Mouse (Mus musculus) adrenal gland, postnatal 10 days (tissue): ENCODE data around the gene Ssbp2. TPM values are rescaled to one million over a fixed set of nuclear protein-coding genes. Genes with fewer than 3 reads are reported as not detected.

Experiments used
- DNase-seq: peaks from one replicate; pipeline ENCODE4 v3.0.0; 2021; ENCODE audit warnings: mixed read lengths
- total RNA-seq, 2 experiments: library from RNA; stranded (reverse); gene quantifications; 2 replicates each; pipeline ENCODE4 v1.2.3; 2021

Gene Ssbp2
- total RNA-seq, 2 experiments from 2014 or later, result 34.4 to 41.0 TPM

DNA sequence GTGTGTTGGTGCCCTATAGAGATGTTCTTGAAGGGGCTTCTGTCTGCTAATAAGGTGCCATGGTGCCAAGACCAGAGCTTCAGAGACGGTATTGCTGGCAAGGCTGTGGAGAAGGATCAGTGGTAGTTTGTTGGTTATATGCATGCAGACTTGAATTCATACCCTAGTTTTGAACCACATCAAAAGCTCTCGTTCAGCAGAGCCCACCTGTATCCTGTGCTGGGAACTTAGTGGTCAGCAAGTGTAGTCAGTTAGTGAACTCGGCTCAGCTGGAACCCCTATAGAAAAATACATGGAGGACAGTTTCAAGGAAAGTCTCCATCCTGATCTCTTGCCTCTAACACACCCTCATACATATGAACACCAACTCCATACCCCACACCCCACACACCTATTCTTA, 69.7 kb downstream of the Ssbp2 start:
- DNase-seq, result no peak

DNA sequence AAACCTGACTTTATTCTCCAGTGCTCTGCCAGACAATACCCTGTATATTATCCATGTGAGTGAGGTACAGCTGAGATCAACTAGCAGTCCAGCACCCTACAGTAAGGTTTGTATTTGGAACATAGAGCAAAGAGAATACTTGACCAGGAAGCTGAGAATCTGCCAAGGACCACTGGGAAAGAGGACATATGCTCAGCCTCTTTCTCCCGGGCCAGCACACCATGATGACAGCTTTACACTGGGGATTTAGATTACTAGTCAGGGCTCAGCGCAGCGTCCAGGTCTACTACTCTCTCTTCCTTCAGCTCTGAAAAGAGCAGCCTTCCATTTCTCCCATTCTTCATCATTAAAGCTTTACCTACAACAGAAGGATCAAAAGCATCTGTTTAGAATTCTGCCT, 76.6 kb downstream of the Ssbp2 start:
- DNase-seq, result no peak

DNA sequence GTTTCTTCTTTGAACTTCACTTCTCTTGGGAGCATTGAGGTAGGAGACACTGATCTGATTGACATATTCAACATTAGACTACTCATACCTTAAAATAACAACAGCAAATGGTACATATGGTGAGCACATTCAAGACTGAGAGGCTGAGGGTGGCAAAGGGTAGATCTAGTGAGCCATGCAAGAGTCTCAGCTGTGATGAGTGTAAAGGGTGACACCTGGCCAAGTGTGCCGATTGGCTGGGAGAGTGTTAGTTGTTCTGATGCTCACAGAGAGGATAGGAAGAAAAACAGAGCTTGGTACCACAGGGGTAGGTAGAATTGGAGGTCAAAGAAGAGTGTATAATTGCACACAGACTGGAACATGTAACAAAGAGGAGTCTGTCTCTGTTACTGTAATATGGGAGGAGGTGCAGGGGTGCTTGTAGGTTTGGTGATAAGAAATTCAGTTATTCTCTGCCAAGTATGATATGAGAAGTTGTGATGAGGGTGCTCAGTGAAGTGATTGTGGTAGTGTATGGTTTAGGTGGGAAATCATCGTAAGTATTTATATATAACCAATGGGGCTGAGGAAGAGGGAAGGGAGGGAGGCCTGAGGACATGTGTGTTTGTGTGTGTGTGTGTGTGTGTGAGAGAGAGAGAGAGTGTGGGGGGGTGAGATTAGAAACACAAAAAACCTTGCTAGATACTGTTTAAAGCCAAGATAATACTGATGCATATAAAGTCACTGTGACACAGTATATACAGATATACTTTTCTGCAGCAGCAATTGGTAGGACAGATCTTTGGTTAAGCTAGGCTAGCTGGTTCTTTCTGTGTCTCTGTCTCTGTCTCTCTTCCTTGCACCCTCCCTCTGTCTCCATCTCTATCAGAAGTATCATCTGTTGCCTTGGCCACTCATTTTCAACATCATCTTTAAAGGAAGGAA, 80.3 kb downstream of the Ssbp2 start:
- DNase-seq, result no peak

DNA sequence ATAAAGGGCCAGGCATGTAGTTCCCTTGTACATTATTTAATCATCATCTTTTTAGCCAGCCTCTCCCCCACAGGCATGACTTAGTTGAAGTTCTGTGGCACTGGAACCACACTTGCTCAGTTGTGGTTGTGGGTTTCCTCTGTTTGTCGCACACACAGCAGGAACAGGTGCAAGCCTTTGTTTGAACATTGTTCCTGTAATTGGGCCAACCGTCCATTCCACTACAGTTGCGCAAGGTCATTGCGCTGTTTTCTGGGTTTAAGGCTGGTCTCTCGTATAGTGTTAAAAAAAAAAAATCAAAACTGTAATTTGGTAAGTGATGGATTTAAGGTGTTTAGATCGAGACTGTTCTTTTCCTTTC, 81.0 kb downstream of the Ssbp2 start:
- DNase-seq, result no peak

DNA sequence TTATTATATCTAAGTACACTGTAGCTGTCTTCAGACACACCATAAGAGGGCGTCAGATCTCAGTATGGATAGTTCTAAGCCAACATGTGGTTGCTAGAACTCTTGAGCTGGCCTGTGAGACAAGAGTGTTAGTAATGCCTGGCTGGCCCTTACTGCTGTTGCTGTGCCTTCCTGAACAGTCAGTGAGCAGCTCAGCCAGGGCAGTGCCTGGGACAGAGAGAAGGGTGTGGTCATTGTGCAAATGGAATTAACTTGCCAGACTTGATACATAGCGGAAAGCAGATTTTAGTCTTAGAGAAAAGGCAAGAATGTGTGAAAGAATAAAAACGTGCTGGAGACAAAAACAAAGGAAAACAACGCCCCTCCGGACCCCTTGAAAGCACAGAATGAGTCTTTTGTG, 83.5 kb downstream of the Ssbp2 start:
- DNase-seq, result no peak

DNA sequence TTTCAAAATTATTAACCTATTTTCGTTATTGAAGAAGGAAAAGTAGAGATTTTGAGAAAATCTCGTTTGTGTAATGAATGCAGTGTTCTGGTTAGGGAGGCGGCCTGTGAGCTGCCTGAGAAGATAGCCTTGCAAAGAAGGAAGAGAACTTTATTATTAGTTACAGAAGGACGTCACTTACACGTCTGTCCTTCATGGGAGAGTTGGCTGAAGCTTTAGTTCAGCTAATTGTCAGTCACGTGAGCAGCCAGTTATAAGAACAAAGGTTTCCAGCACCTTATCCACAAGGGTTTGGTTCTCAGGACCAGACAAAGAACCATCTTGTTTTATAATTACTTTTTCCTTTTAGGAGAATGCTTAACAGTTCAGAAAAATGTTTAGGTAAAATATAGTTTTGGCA, 104.0 kb downstream of the Ssbp2 start:
- no peak for DNase-seq

DNA sequence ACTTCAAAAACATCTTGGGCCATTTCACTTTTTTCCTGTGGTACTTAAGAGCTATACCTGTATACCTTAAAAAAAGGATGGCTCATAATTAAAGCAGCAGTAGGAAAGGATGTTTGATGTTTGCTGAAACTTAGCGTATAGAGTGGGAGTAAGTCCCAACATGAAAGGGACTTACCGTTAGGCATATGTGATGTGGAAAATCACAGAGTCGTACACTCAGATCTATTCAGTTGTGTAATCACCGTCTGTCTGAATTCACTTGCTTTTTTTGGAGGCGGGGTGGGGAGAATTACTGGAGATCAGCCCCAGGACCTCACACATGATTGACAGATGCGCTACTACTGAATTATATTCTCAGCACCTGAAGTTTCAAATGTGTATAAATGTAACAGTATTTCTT, 104.7 kb downstream of the Ssbp2 start:
- no peak for DNase-seq

DNA sequence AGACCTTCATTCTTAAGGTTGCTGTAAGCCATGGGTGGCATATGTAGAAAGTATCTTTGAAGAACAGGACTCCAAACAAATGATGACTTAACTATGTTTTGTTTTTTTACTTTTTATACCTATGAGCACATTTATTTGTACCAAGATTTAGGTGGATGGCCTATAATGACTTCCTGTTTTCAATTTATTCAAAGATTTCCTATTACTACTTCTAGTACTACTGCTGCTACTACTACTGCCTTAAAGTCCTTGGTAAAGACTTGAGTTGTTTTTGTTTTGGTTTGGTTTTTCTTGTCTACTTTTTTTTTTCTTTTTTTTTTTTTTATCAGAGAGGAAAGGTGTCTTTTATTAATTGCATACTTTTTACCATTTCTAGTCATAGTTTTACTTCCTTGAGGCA, 121.4 kb downstream of the Ssbp2 start:
- DNase-seq, result no peak

DNA sequence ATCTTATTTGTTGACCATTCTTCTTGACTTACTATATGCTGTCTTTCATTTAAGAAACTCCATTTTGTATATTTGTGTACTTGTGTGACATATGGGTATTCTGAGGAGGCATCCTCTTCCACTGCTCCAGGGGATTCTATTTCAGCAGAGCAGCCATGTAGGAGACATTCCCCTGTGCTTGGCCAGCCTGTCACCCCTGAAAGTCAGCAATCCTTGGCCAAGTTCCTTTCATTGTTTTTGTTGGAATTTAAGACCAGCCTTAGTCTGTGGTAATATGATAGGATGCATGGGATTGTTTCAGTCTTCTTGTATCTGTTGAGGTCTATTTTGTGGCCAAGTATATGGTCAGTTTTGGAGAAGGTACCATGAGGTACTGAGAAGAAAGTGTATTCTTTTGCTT, 122.1 kb downstream of the Ssbp2 start:
- no peak for DNase-seq

DNA sequence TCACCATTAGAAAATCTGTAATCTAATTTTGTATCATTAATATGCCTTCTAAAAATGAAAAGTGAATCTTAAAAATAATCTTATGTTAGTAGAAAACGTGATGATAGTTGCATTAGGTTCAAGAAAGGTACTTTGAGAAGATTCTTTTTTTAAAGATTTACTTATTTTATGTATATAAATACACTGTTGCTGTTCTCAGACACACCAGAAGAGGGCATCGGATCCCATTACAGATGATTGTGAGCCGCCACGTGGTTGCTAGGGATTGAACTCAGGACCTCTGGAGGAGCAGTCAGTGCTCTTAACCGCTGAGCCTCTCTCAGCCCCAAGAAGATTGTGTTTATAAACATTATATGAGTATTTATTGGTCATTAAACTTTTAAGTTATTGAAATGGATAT, 126.3 kb downstream of the Ssbp2 start:
- DNase-seq, result no peak

DNA sequence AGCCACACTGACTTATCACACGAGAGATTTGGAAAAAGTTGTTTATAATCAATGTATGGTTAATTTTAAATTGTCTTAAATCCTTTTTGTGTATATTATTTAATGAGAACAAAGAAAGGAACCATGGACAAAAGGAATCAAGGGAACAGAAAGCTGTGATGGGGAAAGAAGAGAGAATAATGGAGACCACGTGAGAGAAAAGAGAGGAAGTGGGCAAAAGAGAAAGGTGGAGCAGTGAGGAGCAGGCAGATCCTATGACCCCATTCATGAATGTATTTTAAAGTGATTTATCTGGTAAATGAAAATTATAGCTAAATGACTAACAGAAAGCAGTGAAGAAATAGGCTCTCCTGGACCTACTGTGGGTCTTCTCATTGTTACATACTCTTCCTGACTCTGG, 128.4 kb downstream of the Ssbp2 start:
- no peak for DNase-seq

DNA sequence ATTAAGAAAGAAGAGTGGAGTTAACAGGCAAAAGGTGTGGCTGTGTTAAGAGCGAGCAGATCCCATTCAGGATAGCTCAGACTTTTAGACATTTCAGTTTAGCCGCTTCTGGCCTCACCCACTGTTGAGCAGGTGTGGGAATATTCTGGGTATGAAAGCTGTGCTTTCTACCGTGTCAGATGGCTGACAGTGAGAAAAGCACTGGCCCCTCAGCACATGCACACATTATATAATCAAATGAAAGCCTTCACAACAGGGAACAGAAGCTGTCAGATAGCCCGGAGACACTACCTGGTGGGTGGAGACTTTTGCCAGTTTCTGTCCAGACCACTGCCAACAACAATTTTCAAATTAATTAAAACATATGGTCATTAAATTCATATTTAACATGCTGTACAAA, 131.8 kb downstream of the Ssbp2 start:
- DNase-seq, result no peak

DNA sequence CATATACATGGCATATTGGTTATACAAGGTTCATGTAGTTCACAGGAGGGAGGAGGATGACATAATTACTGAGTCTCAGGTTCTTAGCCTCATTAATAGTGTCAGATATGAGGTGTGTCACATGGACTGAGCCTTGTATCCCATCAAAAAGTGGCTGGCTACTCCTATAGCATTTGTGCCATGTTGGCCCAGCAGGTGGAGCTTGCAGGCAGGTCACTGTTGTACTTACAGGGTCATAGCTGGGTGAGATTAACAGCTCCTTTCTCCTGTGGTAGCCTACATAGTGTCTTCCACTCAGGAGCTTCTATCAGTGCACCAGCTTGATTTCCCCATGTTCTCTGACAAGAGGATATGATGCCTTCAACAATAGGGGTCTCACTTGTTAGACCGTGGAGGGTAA, 135.2 kb downstream of the Ssbp2 start:
- no peak for DNase-seq

DNA sequence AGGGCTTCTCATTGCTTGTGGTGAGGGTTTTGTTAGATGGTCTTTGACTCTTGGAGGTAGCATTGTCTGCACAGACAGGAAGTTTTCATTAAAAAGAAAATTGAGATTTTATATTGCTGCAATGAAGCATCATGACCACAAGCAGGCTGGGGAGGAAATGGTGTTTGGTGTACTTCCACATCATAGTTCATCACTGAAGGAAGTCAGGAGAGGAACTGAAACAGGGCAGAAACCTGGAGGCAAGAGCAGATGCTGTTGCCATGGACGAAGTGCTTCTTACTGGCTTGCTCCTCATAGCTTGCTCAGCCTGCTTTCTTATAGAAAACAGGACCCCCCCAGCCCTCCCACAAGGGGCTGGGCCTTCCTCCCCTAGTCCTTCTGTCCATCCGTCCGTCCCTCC, 139.5 kb downstream of the Ssbp2 start:
- DNase-seq, result no peak

DNA sequence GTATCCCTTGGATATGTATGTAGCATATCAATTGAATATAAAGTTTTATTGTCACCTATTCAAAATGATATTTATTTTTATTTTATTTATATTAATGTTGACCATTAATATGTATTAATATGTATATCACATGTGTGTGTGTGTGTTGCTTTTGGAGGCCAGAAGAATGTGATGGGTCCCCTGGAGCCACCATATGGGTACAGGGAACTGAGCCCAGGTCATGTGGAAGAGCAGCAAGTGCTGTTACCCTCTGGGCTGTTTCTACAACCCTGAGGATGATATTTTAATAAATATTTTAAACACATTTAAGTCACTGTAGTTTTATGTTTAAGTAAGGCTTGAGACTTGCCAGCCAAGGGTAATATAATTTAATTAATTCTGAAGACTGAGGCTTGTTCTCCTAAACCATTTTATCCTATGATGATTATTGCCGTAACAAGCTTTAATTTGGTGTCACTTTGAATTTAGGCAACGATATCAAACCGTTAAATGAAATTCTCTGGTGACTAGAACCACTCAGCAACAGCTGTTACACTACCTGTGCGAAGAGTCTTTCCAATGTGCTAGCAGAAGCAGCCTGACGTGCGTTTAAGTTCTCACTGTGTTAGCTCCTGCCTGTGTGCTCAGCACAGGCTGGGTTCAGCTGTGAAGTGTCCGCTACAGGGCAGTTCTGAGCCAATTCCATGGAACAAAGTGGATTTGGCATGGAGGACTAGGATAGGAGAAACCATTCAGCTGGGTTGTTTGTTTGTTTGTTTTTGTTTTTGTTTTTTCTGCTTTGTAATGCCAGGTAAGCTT, 145.2 kb downstream of the Ssbp2 start:
- DNase-seq, result no peak

DNA sequence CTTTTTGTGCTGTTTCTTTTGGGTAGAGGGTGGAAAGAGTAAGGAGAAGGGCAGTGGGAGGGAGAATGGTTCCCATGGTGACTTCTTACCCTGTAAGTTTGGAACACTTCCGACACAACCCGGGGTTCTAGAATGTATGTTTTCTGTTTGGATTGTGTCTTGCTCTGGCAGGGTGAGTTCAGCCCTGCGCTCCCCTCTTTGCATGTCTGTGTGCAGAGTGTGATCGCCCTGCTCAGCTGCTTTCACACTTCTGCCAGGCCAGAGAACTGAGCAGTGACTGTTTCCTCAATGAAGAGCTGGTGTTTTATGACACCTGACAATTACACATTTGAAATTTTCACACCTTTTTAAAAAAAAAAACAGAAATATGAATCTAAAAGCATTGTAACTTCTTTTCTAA, 150.5 kb downstream of the Ssbp2 start:
- DNase-seq, result no peak

DNA sequence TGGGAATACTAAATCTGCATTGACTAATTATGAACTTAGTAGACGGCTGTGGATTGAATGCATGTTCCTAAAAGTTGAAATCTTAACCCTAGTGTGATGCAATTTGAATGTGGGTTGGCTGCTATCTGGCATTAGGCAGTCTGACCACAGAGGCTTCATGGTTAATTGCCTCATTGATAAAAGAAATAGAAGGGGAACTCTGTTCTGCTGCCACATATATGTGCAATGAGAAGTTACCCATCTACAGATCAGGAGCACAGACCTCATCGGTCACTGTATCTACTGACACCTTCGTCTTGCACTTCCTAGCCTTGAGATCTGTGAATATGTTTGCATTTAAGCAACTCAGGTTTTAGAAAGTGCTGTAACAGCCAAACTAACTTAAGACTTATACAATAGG, 151.8 kb downstream of the Ssbp2 start:
- DNase-seq, result no peak

DNA sequence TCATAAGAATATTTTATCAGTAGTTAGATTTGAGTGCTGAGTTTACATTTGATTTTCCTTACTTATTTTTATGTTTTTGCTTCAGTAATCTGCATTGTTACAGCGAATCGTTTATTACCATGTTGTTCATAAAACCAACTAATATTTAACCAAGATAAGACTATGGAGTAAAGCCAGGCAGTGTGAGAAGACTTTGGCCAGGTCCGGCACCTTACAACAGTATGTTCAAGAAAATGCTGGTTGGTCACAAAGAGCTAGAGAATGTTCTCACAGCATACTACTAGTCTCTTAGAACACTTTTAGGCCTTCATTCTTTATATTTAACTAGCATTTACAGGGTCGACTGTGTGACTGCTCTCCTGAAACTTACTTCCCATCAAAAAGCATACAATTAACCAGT, 152.5 kb downstream of the Ssbp2 start:
- DNase-seq, result no peak

DNA sequence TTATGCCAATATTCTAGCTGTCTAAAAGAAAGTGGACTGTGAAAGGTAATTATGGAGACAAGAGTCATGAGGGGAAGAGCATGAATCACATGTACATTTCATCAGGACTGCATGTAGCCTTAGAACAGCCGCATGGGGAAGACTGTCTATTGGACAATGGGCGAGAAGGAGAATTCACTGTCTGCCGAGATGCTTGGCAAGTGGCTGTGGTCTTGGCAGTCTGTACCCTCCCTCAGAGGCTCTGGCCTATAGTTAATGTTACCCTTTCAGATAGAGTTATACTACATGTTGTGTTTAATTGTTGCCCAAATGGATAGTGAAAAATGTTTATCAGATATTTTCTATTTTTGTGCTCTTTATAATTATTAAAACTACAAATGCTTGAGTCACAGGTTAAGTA, 156.0 kb downstream of the Ssbp2 start:
- no peak for DNase-seq

DNA sequence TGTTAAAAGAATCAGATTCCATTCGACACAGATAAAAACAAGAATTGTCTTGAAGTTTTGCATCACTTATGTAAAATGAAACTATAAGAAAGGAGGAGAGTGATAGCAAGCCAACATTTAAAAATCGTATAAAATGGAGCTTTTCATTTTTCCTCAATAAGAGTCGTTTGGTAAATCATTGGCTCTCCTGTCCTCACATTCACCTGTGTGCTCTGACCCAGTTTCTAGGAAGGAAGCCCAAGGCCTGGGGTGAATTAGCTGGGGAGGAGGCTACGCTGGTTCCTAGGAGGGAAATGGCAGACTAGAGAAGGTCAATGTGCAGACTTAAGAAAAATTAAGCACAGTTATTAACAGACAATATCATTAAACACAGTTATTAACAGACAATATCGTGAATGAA, 156.8 kb downstream of the Ssbp2 start:
- DNase-seq, result no peak

DNA sequence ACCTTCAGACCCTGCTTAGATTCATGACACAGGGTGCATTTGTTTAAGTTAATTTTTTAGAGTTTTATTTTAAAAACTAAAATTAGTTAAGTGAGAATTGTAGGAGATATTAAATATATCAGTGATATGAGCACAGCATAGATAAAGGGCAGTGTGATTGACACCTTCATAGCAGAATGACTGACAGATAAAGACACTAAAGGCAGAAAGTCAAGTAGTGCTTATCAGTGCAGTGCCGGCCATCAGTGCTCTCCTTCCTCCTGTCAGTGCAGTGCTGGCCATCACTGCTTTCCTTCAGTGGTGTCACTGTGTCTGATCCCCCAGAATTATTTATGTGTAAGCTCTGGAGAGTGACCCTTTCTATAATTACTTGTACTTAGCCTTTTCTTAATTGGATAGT, 159.3 kb downstream of the Ssbp2 start:
- no peak for DNase-seq

DNA sequence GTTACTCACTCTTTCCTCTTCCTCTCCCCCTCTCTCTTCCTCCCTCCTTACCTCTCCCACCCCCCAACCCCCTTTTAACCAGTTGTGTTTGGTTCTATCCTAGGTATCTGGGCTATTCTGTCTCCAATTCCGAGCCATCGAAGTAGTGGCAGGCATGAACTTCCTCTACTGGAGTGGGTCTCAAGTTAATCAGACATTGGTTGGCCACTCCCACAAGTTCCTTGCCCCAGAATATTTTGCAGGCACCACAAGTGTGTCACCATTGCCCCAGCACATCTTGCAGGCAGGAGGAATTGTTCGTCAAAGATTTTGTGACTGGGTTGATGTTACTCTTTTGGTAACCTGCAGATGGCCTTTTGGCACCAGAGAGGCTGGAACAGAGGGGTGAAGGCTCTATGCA, 160.5 kb downstream of the Ssbp2 start:
- no peak for DNase-seq

DNA sequence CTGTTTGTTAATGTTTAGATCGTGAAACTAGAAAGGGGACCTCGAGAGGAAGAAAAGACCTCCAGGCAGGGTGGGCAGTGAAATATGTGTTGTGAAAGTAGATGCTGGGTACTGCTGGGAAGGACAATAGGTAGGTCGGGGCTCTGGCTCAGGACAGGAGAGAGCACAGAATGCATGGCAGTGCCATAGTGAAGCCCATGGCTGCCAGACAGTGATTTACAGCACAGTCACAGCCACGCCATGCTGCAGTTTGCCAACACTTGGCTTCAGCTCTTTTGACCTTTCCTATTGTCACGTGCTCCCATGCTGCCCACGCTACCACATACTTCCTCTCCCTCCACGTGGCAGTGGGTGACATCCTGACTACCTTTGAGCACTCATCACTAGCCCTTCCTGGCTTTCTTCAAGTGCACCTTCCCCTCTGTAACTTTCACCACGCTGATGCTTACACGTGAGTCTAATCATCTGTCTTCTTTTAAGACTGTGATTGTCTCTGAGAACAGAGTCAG, 171.3 kb downstream of the Ssbp2 start:
- DNase-seq, result no peak

DNA sequence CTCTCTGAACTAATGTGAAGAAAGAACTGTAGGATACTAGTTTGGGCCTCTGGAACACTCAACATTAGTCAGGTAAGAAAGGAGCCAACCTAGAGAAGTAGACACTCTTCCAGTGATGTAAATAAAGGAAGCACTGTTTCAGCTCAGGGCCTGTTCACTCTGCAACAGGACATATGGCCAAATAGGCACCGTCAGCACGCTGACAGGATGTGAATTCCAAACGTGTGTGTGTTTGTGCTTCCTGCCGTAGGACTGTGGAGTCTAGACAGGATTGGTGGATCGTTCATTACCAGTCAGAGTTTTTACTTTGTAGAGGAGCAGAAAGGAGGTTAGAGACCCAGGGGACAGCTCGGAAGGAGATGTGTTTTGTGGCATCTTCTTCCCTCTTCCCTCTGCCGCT, 174.0 kb downstream of the Ssbp2 start:
- no peak for DNase-seq
